Mouse (Mus musculus) heart, adult 2 months (tissue): ENCODE data around the gene Spef1.

Experiments
- CTCF ChIP-seq: fragments of 200-600 bp; IDR thresholded peaks from 2 replicates; pipeline ENCODE4 v1.8.1; 2022; ENCODE audit warnings: antibody characterized with exemption, mild to moderate bottlenecking, moderate library complexity
- EP300 ChIP-seq: fragments of 200-500 bp; IDR thresholded peaks from 2 replicates; pipeline ENCODE4 v1.6.1; 2011; ENCODE audit warnings: low read depth, low read length, control low read depth; ENCODE audit not compliant: insufficient read depth

DNA sequence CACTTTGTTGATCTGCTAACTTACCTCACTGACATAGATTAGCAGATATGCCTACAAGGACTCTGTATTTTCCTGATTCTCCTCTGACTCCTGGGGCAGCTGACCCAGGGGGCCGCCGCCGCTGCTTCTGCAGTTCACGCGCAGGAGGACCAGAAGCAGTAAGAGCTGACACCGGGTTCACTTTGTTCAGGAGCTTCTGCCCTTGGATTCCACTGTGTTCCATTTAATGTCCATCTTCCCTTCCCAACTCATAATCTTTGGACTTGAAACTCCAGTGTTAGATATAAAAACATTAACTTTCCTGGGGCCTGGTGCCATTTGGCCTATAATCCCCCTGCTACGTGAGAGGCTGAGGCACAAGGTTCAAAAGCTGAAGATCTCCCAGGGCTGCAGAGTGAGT is 23.2 kb downstream of the Spef1 start:
- TF ChIP-seq EP300 (no peak), CTCF (no peak)
